Mouse (Mus musculus): ENCODE results near the gene Bglap2. TPM values are rescaled to one million over a fixed set of nuclear protein-coding genes. Genes with fewer than 3 reads are reported as not detected.
"Not testable (repeated sequence)": the region's sequence is repeated elsewhere in the genome, so short reads cannot be mapped to it uniquely, and the experiment has no call there.

Bglap2 gene
- polyA plus RNA-seq, 1 experiment = 13.5 TPM

DNA sequence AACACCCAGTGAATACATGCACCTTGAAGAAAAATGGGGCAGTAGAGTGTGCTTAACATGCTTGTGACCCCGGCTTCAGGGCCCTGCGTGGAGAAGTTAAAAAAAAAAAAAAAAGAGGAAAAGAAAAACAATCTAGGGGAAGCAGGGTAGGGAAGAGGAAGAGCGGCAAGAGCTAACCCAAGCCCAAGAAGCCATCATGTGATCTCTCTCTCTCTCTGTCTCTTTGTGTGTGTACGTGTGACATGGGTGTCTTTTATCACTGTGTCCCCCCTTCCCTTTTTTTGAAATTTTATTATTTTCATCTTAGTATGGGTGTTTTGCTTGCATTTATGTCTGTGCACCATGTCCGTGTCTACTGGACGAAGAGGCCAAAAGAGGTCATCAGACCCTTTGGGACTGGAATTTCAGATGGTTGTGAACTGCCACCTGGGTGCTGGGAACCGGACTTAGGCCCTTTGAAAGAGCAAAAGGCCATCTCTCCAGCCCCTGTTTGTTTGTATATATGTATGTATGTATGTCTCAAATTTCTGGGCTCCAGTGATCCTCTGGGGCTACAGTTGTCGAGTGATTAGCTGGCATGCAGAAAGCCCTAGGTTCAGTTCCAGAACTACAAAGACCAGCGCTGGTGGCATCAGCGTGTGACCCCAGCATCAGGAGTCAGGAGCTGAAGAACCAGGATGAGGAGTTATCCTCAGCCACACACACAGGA is 25.2 kb upstream of the Bglap2 start:
- 76% methylated on average over 10 of the region's 10 CpGs for WGBS
- H3K4me3 ChIP-seq (replicated peaks; ENCODE audit: control insufficient read depth, low read depth, low read length) = no peak overlapping the region
- no peak for TF ChIP-seq POLR2A (IDR thresholded peaks at IDR 0.05; ENCODE audit: borderline replicate concordance, control insufficient read depth, low read depth, low read length)
- no peak for TF ChIP-seq CTCF (IDR thresholded peaks at IDR 0.05; ENCODE audit: control insufficient read depth, insufficient read depth, low read length)
- no peak overlapping the region for H3K27ac ChIP-seq (ENCODE audit: control insufficient read depth, insufficient read depth, low read depth, low read length, poor library complexity)
- no peaks in the 10 kb centered on the region; the same call in 1 of the 2 replicates for H3K4me1 ChIP-seq (ENCODE audit: control insufficient read depth, insufficient read depth, low read length)

DNA sequence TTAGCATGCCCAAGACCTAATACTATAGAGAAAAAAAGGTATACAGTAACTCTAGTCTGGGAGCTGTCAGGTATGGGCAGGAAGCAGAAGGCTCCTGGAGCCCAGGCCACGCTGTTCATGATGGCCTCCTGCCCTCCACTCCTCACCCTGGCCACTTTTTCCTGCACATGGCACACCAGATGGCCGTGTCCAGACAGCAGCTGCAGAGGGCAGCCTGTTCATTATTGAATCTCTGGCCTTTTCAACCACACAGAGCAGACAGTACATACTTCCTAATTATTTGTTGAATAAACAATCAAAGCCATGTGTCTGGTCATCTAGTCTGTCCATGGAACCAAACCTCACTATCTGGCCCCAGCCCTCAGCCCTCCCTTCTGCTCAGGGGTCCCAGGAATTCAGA is 20.2 kb upstream of the Bglap2 start:
- TF ChIP-seq POLR2A (IDR thresholded peaks at IDR 0.05; ENCODE audit: borderline replicate concordance, control insufficient read depth, low read depth, low read length) = no peak
- no peak for TF ChIP-seq CTCF (IDR thresholded peaks at IDR 0.05; ENCODE audit: control insufficient read depth, insufficient read depth, low read length)
- no peak overlapping the region for H3K27ac ChIP-seq (ENCODE audit: control insufficient read depth, insufficient read depth, low read depth, low read length, poor library complexity)
- 90% methylated on average over 2 of the region's 2 CpGs for WGBS
- H3K4me3 ChIP-seq (replicated peaks; ENCODE audit: control insufficient read depth, low read depth, low read length) = no peak overlapping the region
- H3K4me1 ChIP-seq (ENCODE audit: control insufficient read depth, insufficient read depth, low read length) = peaks cover 1% of the 10 kb centered on the region; the same call in 1 of the 2 replicates

- H3K4me3 ChIP-seq (replicated peaks; ENCODE audit: control insufficient read depth, low read depth, low read length) = peak overlapping the region; percentile 38
- 61% methylated on average over 8 of the region's 8 CpGs for whole genome bisulfite sequencing
- H3K4me1 ChIP-seq (ENCODE audit: control insufficient read depth, insufficient read depth, low read length) = peaks cover 1% of the 10 kb centered on the region; the same call in 1 of the 2 replicates
Measured at GRCm38 (mm10) chr3:88395742-88396141, 17.2 kb upstream of the Bglap2 start.

GRCm38 (mm10) chr3:88395288-88395687 is 16.8 kb upstream of the Bglap2 start:
- Histone ChIP-seq H3K4me1 (ENCODE audit: control insufficient read depth, insufficient read depth, low read length) (peaks cover 1% of the 10 kb centered on the region; the same call in 1 of the 2 replicates), H3K4me3 (replicated peaks; ENCODE audit: control insufficient read depth, low read depth, low read length) (peak overlapping the region; percentile 38), H3K27ac (ENCODE audit: control insufficient read depth, insufficient read depth, low read depth, low read length, poor library complexity) (peak overlapping the region; percentile 52)
- 77% methylated on average over 6 of the region's 6 CpGs for WGBS
- TF ChIP-seq CTCF (IDR thresholded peaks at IDR 0.05; ENCODE audit: control insufficient read depth, insufficient read depth, low read length) = no peak
- TF ChIP-seq POLR2A (IDR thresholded peaks at IDR 0.05; ENCODE audit: borderline replicate concordance, control insufficient read depth, low read depth, low read length) = no peak

More at GRCm38 (mm10) chr3:88395742-88396141, 17.2 kb upstream of the Bglap2 start:
- H3K27ac ChIP-seq (ENCODE audit: control insufficient read depth, insufficient read depth, low read depth, low read length, poor library complexity) = peak overlapping the region; percentile 52
- TF ChIP-seq CTCF (IDR thresholded peaks at IDR 0.05; ENCODE audit: control insufficient read depth, insufficient read depth, low read length) (no peak), POLR2A (IDR thresholded peaks at IDR 0.05; ENCODE audit: borderline replicate concordance, control insufficient read depth, low read depth, low read length) (peak; percentile 29; the same call in 1 of the 2 replicates)

DNA sequence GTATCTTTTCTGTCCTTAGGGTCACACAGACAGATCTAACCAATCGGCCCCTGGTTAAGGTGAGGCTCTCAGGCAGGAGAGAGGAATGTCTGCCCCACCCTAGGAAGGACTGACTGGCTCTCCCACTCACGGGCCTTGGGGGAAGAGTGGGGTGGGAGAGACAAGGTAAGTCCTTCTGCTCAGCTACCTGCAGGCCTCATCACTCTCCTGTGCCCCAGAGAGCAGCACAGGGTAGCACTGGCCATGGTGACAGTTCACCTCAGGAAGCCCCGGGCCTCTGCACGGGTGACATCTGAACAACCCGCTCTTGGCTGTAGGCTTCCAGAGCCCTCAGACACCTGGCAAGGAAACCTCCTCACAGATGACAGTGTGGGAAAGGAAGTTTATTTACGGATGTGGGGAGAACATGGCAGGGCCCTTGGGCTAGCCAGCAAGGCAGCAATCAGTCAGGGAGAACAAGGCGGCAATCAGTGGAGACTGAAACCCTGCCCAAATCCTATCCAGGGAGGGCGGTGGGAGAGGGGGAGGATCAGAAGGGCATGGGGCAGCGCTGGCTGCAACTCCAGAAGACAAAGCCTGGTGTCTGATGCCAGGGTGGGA is 15.4 kb upstream of the Bglap2 start:
- WGBS = 78% methylated on average over 9 of the region's 9 CpGs
- Histone ChIP-seq H3K27ac (ENCODE audit: control insufficient read depth, insufficient read depth, low read depth, low read length, poor library complexity) (no peak overlapping the region), H3K4me1 (ENCODE audit: control insufficient read depth, insufficient read depth, low read length) (peaks cover 1% of the 10 kb centered on the region; the same call in 1 of the 2 replicates), H3K4me3 (replicated peaks; ENCODE audit: control insufficient read depth, low read depth, low read length) (no peak overlapping the region)
- TF ChIP-seq CTCF (IDR thresholded peaks at IDR 0.05; ENCODE audit: control insufficient read depth, insufficient read depth, low read length) = no peak
- TF ChIP-seq POLR2A (IDR thresholded peaks at IDR 0.05; ENCODE audit: borderline replicate concordance, control insufficient read depth, low read depth, low read length) = no peak

- no peaks in the 10 kb centered on the region for H3K4me1 ChIP-seq (ENCODE audit: control insufficient read depth, insufficient read depth, low read length)
- TF ChIP-seq CTCF (IDR thresholded peaks at IDR 0.05; ENCODE audit: control insufficient read depth, insufficient read depth, low read length) = no peak
- H3K27ac ChIP-seq (ENCODE audit: control insufficient read depth, insufficient read depth, low read depth, low read length, poor library complexity) = no peak within 1 kb of the TSS
- H3K4me3 ChIP-seq (replicated peaks; ENCODE audit: control insufficient read depth, low read depth, low read length) = no peak within 1 kb of the TSS
- WGBS = 81% methylated on average over 5 of the region's 5 CpGs
Measured at GRCm38 (mm10) chr3:88384364-88384763, 5.9 kb upstream of the Bglap2 start, which contains the start of gene Bglap. Gene Bglap (minus strand): TSS chr3:88384464.

DNA sequence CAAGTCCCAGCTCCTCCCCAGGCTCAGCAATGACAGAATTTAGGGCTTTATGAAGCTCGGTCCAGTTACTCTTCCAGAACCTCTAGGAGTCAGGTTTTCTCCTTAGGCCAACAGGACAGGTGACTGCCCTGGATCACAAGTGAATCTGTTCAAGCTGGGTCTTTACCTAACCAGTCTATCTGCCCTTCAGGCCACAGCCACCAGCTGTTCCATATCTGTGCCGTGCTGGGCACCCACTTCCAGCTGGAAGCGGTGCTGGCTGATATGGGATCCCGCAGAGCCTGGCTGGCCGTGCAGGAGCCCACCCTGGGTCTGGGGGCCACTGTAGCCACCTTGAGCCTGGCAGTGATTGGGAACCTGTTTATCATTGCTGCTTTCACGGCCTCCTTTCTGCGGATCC is 3.9 kb upstream of the Bglap2 start:
- H3K4me1 ChIP-seq (ENCODE audit: control insufficient read depth, insufficient read depth, low read length); H3K4me3 ChIP-seq (replicated peaks; ENCODE audit: control insufficient read depth, low read depth, low read length); H3K27ac ChIP-seq (ENCODE audit: control insufficient read depth, insufficient read depth, low read depth, low read length, poor library complexity): not testable (repeated sequence)
- whole genome bisulfite sequencing = 61% methylated on average over 3 of the region's 7 CpGs

- not testable (repeated sequence) for H3K27ac ChIP-seq (ENCODE audit: control insufficient read depth, insufficient read depth, low read depth, low read length, poor library complexity); H3K4me3 ChIP-seq (replicated peaks; ENCODE audit: control insufficient read depth, low read depth, low read length); H3K4me1 ChIP-seq (ENCODE audit: control insufficient read depth, insufficient read depth, low read length)
- 19% methylated on average over 20 of the region's 22 CpGs for WGBS
Measured at GRCm38 (mm10) chr3:88381389-88382315, 3.2 kb upstream of the Bglap2 start.

DNA sequence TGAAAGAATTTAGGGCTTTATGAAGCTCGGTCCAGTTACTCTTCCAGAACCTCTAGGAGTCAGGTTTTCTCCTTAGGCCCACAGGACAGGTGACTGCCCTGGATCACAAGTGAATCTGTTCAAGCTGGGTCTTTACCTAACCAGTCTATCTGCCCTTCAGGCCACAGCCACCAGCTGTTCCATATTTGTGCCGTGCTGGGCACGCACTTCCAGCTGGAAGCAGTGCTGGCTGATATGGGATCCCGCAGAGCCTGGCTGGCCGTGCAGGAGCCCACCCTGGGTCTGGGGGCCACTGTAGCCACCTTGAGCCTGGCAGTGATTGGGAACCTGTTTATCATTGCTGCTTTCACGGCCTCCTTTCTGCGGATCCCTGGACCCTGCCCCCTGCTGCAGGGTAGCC is 1.9 kb downstream of the Bglap2 start:
- not testable (repeated sequence) for H3K27ac ChIP-seq (ENCODE audit: control insufficient read depth, insufficient read depth, low read depth, low read length, poor library complexity); H3K4me1 ChIP-seq (ENCODE audit: control insufficient read depth, insufficient read depth, low read length)
- 69% methylated on average over 7 of the region's 7 CpGs for WGBS

DNA sequence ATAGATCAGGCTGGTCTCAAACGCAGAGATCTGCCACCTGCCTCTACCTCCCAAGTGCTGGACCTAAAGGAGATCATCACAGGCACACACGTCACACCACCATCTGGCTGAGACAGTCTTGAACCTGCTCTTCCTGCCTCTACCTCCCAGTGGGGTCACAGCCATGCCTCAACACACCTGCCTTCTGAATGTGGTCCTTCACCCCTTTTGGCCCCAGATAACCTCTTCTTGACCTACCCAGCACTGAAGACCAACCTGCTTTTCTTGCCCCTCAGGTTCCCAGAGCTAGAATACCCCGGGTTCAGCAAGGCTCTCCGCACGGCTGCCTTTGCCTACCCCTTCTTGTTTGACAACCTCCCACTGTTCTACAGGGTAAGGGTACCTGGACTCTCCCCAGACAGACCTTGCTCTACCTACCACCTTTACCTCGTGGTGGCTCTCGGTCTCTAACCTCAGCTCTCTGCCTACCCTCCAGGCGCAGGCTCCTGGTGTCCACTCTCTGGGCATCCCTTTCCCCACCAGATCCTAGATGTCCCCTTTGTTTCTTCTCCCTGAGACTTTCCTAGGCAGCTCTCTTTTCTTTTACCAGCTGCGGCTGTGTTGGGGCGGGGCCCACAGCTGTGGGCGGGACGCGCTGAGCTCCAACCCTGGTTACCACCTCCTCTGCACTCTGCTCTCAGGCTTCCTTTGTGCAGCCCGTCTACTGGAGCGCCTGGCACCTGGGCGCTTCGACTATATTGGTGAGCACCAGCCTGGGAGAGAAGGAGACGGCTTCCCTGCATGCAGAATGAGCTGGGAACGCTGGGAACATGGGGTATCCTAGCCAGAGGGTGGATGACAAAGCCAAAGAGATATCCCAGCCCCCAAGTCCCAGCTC is 2.5 kb downstream of the Bglap2 start:
- H3K4me1 ChIP-seq (ENCODE audit: control insufficient read depth, insufficient read depth, low read length); H3K4me3 ChIP-seq (replicated peaks; ENCODE audit: control insufficient read depth, low read depth, low read length); H3K27ac ChIP-seq (ENCODE audit: control insufficient read depth, insufficient read depth, low read depth, low read length, poor library complexity): not testable (repeated sequence)
- 16% methylated on average over 19 of the region's 19 CpGs for WGBS

More for the DNA sequence above, 1.9 kb downstream of the Bglap2 start:
- H3K4me3 ChIP-seq (replicated peaks; ENCODE audit: control insufficient read depth, low read depth, low read length) = not testable (repeated sequence)

GRCm38 (mm10) chr3:88372643-88373042 is 5.9 kb downstream of the Bglap2 start, which contains the start of gene Bglap3:
Gene Bglap3 (minus strand): TSS chr3:88372743.
- H3K27ac ChIP-seq (ENCODE audit: control insufficient read depth, insufficient read depth, low read depth, low read length, poor library complexity); H3K4me3 ChIP-seq (replicated peaks; ENCODE audit: control insufficient read depth, low read depth, low read length); H3K4me1 ChIP-seq (ENCODE audit: control insufficient read depth, insufficient read depth, low read length): not testable (repeated sequence)
- WGBS = 86% methylated on average over 9 of the region's 9 CpGs

Measured in bone marrow, adult 2 months (tissue).